Mouse (Mus musculus) liver, embryonic 11.5 days (tissue): Measurements from ENCODE around the gene Dicer1. TPM values are rescaled to one million over a fixed set of nuclear protein-coding genes. Genes with fewer than 3 reads are reported as not detected.

Source experiments
- ATAC-seq: fragments of 200-750 bp; cut with Nextera tagmentation; replicated peaks from 2 replicates; pipeline ENCODE4 v1.8.0; 2017; ENCODE audit warnings: moderate number of reproducible peaks, mild to moderate bottlenecking, moderate TSS enrichment, moderate library complexity; ENCODE audit not compliant: low FRiP score
- DNase-seq: peaks from one replicate; pipeline ENCODE4 v3.0.0-alpha.2; 2017; ENCODE audit warnings: low spot score
- H3K27ac ChIP-seq: fragments of 300-500 bp; sonication (generic); 2 replicates; pipeline ENCODE4 v1.5.1; 2014; ENCODE audit warnings: mild to moderate bottlenecking, low read depth, low read length, control low read depth
- H3K27me3 ChIP-seq: fragments of 300-500 bp; sonication (generic); replicated peaks from 2 replicates; pipeline ENCODE4 v1.6.1; 2014; ENCODE audit warnings: low read length, mixed read lengths; ENCODE audit not compliant: control insufficient read depth, insufficient read depth
- H3K36me3 ChIP-seq: fragments of 300-500 bp; sonication (generic); 2 replicates; pipeline ENCODE4 v1.6.1; 2014; ENCODE audit warnings: mild to moderate bottlenecking, low read length, moderate library complexity, mixed read lengths; ENCODE audit not compliant: control insufficient read depth, insufficient read depth
- H3K4me1 ChIP-seq: fragments of 300-500 bp; sonication (generic); replicated peaks from 2 replicates; pipeline ENCODE4 v1.6.1; 2014; ENCODE audit warnings: low read length, mixed read lengths; ENCODE audit not compliant: control insufficient read depth, insufficient read depth
- H3K4me2 ChIP-seq: fragments of 300-500 bp; sonication (generic); 2 replicates; pipeline ENCODE4 v1.6.1; 2014; ENCODE audit warnings: mild to moderate bottlenecking, control low read depth, moderate library complexity
- H3K4me3 ChIP-seq: fragments of 300-500 bp; sonication (generic); 2 replicates; pipeline ENCODE4 v1.5.1; 2014; ENCODE audit warnings: low read depth, low read length, control low read depth
- H3K9ac ChIP-seq: fragments of 300-500 bp; sonication (generic); 2 replicates; pipeline ENCODE4 v1.6.1; 2014; ENCODE audit warnings: low read depth, low read length, control low read depth
- H3K9me3 ChIP-seq: fragments of 300-500 bp; sonication (generic); 2 replicates; pipeline ENCODE4 v1.6.1; 2016; ENCODE audit warnings: low read length, inconsistent platforms, mixed read lengths; ENCODE audit not compliant: control insufficient read depth
- WGBS: fragments of 180-500 bp; shearing (Covaris S2); extraction: QIAGEN DNeasy Blood & Tissue Kit; methylation state at CpG from one replicate; pipeline ENCODE4 v1.1.7; 2014; 5-methylcytosine and 5-hydroxymethylcytosine counted together
- polyA plus RNA-seq: library from polyadenylated mRNA; unstranded; fragments of >200 nt; fragmentation: Nextera tagmentation; extraction: Ambion mirVana; gene quantifications from 2 replicates; pipeline ENCODE4 v1.2.1, GENCODE M21; 2014

The Dicer1 gene
- polyA plus RNA-seq, 1 experiment from 2014 or later, result 15.4 TPM

- 82% methylated on average over 9 of the region's 9 CpGs for WGBS
- Histone ChIP-seq H3K27me3 (no peaks in the 10 kb centered on the region), H3K9ac (no peak overlapping the region), H3K27ac (no peak overlapping the region), H3K4me2 (no peak overlapping the region), H3K4me1 (no peaks in the 10 kb centered on the region), H3K36me3 (no peaks in the 10 kb centered on the region), H3K9me3 (no peaks in the 10 kb centered on the region), H3K4me3 (no peak overlapping the region)
- ATAC-seq, result no peak
- DNase-seq, result no peak
These were observed 86.2 kb downstream of the Dicer1 start for GRCm38 (mm10) chr12:104665521-104665920.

- WGBS, result 81% methylated on average over 2 of the region's 2 CpGs
- DNase-seq, result no peak
- Histone ChIP-seq H3K36me3 (no peaks in the 10 kb centered on the region), H3K9ac (no peak overlapping the region), H3K4me2 (no peak overlapping the region), H3K4me3 (no peak overlapping the region), H3K27me3 (no peaks in the 10 kb centered on the region), H3K4me1 (no peaks in the 10 kb centered on the region), H3K9me3 (no peaks in the 10 kb centered on the region), H3K27ac (no peak overlapping the region)
- ATAC-seq, result no peak
These were observed 95.6 kb downstream of the Dicer1 start for GRCm38 (mm10) chr12:104656146-104656545.

- Histone ChIP-seq H3K9ac (no peak overlapping the region), H3K27me3 (no peaks in the 10 kb centered on the region), H3K9me3 (no peaks in the 10 kb centered on the region), H3K27ac (no peak overlapping the region), H3K36me3 (no peaks in the 10 kb centered on the region), H3K4me1 (no peaks in the 10 kb centered on the region), H3K4me3 (no peak overlapping the region), H3K4me2 (no peak overlapping the region)
- ATAC-seq (no peak), DNase-seq (no peak)
- WGBS, result 70% methylated on average over 1 of the region's 1 CpGs
These were observed 96.7 kb downstream of the Dicer1 start for GRCm38 (mm10) chr12:104655006-104655405.

- ATAC-seq, result no peak
These were observed 99.7 kb downstream of the Dicer1 start for GRCm38 (mm10) chr12:104652021-104652420.

GRCm38 (mm10) chr12:104651269-104651668 lies 100.5 kb downstream of the Dicer1 start:
- no peaks in the 10 kb centered on the region for H3K4me1 ChIP-seq
- H3K36me3 ChIP-seq, result no peaks in the 10 kb centered on the region
- H3K27me3 ChIP-seq, result no peaks in the 10 kb centered on the region
- no peaks in the 10 kb centered on the region for H3K9me3 ChIP-seq
- H3K4me3 ChIP-seq, result no peak overlapping the region
- 52% methylated on average over 6 of the region's 6 CpGs for WGBS
- DNase-seq (no peak), ATAC-seq (no peak)
- no peak overlapping the region for H3K9ac ChIP-seq
- H3K4me2 ChIP-seq, result no peak overlapping the region
- no peak overlapping the region for H3K27ac ChIP-seq

More at GRCm38 (mm10) chr12:104652021-104652420, 99.7 kb downstream of the Dicer1 start:
- no peaks in the 10 kb centered on the region for H3K9me3 ChIP-seq
- DNase-seq, result no peak
- H3K4me3 ChIP-seq, result no peak overlapping the region
- no peak overlapping the region for H3K4me2 ChIP-seq
- whole genome bisulfite sequencing, result 40% methylated on average over 6 of the region's 6 CpGs
- no peak overlapping the region for H3K27ac ChIP-seq
- no peaks in the 10 kb centered on the region for H3K27me3 ChIP-seq
- H3K36me3 ChIP-seq, result no peaks in the 10 kb centered on the region
- no peak overlapping the region for H3K9ac ChIP-seq
- H3K4me1 ChIP-seq, result no peaks in the 10 kb centered on the region

- Histone ChIP-seq H3K4me2 (no peak overlapping the region), H3K27me3 (no peaks in the 10 kb centered on the region), H3K4me3 (no peak overlapping the region), H3K36me3 (no peaks in the 10 kb centered on the region), H3K4me1 (no peaks in the 10 kb centered on the region), H3K9ac (no peak overlapping the region), H3K27ac (no peak overlapping the region), H3K9me3 (no peaks in the 10 kb centered on the region)
- 72% methylated on average over 14 of the region's 14 CpGs for WGBS
- DNase-seq (no peak), ATAC-seq (no peak)
These were observed 101.1 kb downstream of the Dicer1 start for GRCm38 (mm10) chr12:104650510-104651260.

- Histone ChIP-seq H3K9ac (no peak overlapping the region), H3K9me3 (no peaks in the 10 kb centered on the region), H3K27me3 (no peaks in the 10 kb centered on the region), H3K27ac (no peak overlapping the region), H3K4me3 (no peak overlapping the region), H3K4me1 (no peaks in the 10 kb centered on the region), H3K4me2 (no peak overlapping the region), H3K36me3 (no peaks in the 10 kb centered on the region)
- no peak for DNase-seq
- ATAC-seq, result no peak
- WGBS, result 78% methylated on average over 6 of the region's 6 CpGs
These were observed 103.4 kb downstream of the Dicer1 start for GRCm38 (mm10) chr12:104648366-104648765.

- Histone ChIP-seq H3K36me3 (no peaks in the 10 kb centered on the region), H3K9ac (no peak overlapping the region), H3K27ac (no peak overlapping the region), H3K27me3 (peaks cover 16% of the 10 kb centered on the region), H3K9me3 (no peaks in the 10 kb centered on the region), H3K4me2 (no peak overlapping the region), H3K4me3 (no peak overlapping the region), H3K4me1 (no peaks in the 10 kb centered on the region)
- ATAC-seq, result no peak
- DNase-seq, result no peak
- WGBS, result 60% methylated on average over 7 of the region's 7 CpGs
These were observed 109.4 kb downstream of the Dicer1 start for GRCm38 (mm10) chr12:104642337-104642736.

GRCm38 (mm10) chr12:104640934-104641333 lies 110.8 kb downstream of the Dicer1 start:
- Histone ChIP-seq H3K4me3 (no peak overlapping the region), H3K4me2 (no peak overlapping the region), H3K9ac (no peak overlapping the region), H3K27ac (no peak overlapping the region), H3K27me3 (peaks cover 29% of the 10 kb centered on the region), H3K4me1 (no peaks in the 10 kb centered on the region), H3K9me3 (no peaks in the 10 kb centered on the region), H3K36me3 (no peaks in the 10 kb centered on the region)
- WGBS, result 80% methylated on average over 1 of the region's 1 CpGs
- DNase-seq (no peak), ATAC-seq (no peak)
